Mouse (Mus musculus): Measurements from ENCODE around the gene Serpine1. TPM values are rescaled to one million over a fixed set of nuclear protein-coding genes. Genes with fewer than 3 reads are reported as not detected.

Serpine1 gene
- total RNA-seq, 4 experiments from 2014 or later = 2.7 to 9.5 (median 6.5) TPM

- peak; percentile 60 for DNase-seq
These were observed 56.2 kb downstream of the Serpine1 start for GRCm38 (mm10) chr5:137015913-137016312.

- DNase-seq = peak; percentile 66
These were observed 59.6 kb downstream of the Serpine1 start for GRCm38 (mm10) chr5:137012401-137012950.

Other genes starting within 250 kb of the Serpine1 start
- gene Col26a1, start 189.1 kb downstream of the Serpine1 start, total RNA-seq (2022) = 1 to 10 TPM in 2 of 4 experiments, under 1 TPM in 2; 0.22 to 1.4 (median 0.94) TPM
- gene Ift22, start 164.1 kb downstream of the Serpine1 start, total RNA-seq (2022) = 10 to 100 TPM; 30.5 to 53.5 (median 41.9) TPM
- 100 to 1,000 TPM; 210 to 255 (median 217) TPM for gene Fis1, start 119.0 kb downstream of the Serpine1 start, total RNA-seq (2022)
- gene Cldn15, start 105.7 kb downstream of the Serpine1 start, total RNA-seq (2022) = 10 to 100 TPM in 3 of 4 experiments, 1 to 10 TPM in 1; 9.5 to 13.7 (median 12.1) TPM
- gene Plod3, start 85.2 kb downstream of the Serpine1 start, total RNA-seq (2022) = 10 to 100 TPM; 68.6 to 74.5 (median 72.1) TPM
- 10 to 100 TPM; 77.8 to 96.8 (median 83.5) TPM for gene Znhit1, start 84.2 kb downstream of the Serpine1 start, total RNA-seq (2022)
- gene Vgf, start 45.9 kb downstream of the Serpine1 start, total RNA-seq (2022) = 10 to 100 TPM in 2 of 4 experiments, 1 to 10 TPM in 2; 4.4 to 20.9 (median 9.9) TPM
- gene Ap1s1, start 26.1 kb downstream of the Serpine1 start, total RNA-seq (2022) = 100 to 1,000 TPM; 104 to 120 (median 106) TPM
- gene Trim56, start 43.9 kb upstream of the Serpine1 start, total RNA-seq (2022) = 10 to 100 TPM; 44.0 to 57.1 (median 54.0) TPM
- not detected for gene Muc3, start 77.1 kb upstream of the Serpine1 start, total RNA-seq (2022)
- 1 to 10 TPM in 1 of 4 experiments, under 1 TPM in 2, not detected in 1; 0.14 to 1.0 (median 0.75) TPM for gene Muc3a, start 140.1 kb upstream of the Serpine1 start, total RNA-seq (2022)
- 10 to 100 TPM; 11.5 to 22.5 (median 16.8) TPM for gene Ache, start 215.3 kb upstream of the Serpine1 start, total RNA-seq (2022)
- 10 to 100 TPM; 13.0 to 16.4 (median 15.8) TPM for gene Ufsp1, start 222.4 kb upstream of the Serpine1 start, total RNA-seq (2022)
- gene Srrt, start 235.4 kb upstream of the Serpine1 start, total RNA-seq (2022) = 100 to 1,000 TPM; 145 to 244 (median 187) TPM
- gene Trip6, start 242.1 kb upstream of the Serpine1 start, total RNA-seq (2022) = 10 to 100 TPM; 35.7 to 54.9 (median 48.5) TPM